7 mouse cellular contexts compared by ENCODE assay signal in the genomic region with DNA sequence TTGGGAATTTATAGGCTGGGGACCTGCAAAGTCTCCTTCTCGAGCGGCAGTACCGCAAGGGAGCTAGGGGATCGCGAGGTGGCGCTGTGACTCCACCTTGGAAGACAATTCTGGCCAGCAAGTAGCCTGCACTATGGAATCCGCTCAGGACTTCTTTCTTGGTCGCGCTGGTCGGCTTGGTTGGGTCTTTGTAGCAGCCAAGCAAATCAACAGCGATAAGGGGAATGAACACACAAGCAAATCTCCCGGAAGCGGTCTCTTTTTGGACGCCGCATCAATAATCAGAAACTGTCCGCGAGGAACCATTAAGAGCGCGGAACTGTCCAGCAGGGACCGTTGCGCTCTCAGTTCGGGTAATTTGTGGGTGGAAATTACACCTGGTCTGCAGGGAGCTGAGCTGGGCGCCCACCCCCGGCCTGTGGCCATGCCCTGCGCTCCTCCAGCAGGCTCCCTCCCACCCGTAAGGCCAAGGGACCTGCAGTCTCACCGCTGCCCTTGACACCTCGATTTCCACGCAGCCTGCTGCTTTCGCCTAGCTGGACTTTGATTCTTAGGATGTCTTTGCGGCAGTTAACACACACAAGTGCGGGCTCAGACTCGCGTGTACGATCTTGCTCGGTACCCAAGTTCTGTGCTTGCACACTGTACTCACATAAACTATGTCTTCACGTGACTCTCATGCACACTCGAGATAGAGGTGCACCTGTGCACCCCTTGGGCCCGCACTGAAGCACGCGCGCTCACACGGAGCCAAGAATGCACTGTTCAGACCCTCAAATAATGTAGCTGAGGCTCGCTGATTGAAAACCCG. TPM values are rescaled to one million over a fixed set of nuclear protein-coding genes. Genes with fewer than 3 reads are reported as not detected.
A peak's percentile ranks its signal among the peaks of the same experiment; 100 is the strongest.
DNase-seq lines count a peak whose midpoint lies in the region; ATAC-seq lines count a peak whose summit lies in the region.

No protein-coding gene starts in this region.

- no peaks in the 10 kb centered on the region for H3K36me3 ChIP-seq in limb, embryonic 12.5 days
- no peaks in the 10 kb centered on the region for H3K36me3 ChIP-seq in midbrain, embryonic 15.5 days (replicated peaks)

- no peaks in the 10 kb centered on the region for H3K9me3 ChIP-seq in limb, embryonic 12.5 days
- no peaks in the 10 kb centered on the region for H3K9me3 ChIP-seq in midbrain, embryonic 15.5 days

- DNase-seq in adrenal gland, adult 8-10 months = peak; percentile 69
- peak; percentile 88 for DNase-seq in embryo, embryonic 9.5 days (ENCODE audit: extremely low spot score)
- DNase-seq in heart, adult 18-20 months = peak; percentile 88 to 94
- peak; percentile 76 to 89 for DNase-seq in kidney, adult 8-10 months
- DNase-seq in spleen, postnatal 10 days (ENCODE audit: low spot score in 2 of 2) = peak; percentile 63 to 87

- peaks cover 40% of the 10 kb centered on the region for H3K4me1 ChIP-seq in limb, embryonic 12.5 days (replicated peaks)
- H3K4me1 ChIP-seq in midbrain, embryonic 15.5 days = peaks cover 25% of the 10 kb centered on the region

- under 1% methylated on average over 45 of the region's 45 CpGs for WGBS in limb, embryonic 12.5 days
- 1% methylated on average over 45 of the region's 45 CpGs for WGBS in midbrain, embryonic 15.5 days

- peak overlapping the region; percentile 84 for H3K4me2 ChIP-seq in limb, embryonic 12.5 days
- peak overlapping the region; percentile 98 for H3K4me2 ChIP-seq in midbrain, embryonic 15.5 days

- H3K27ac ChIP-seq in limb, embryonic 12.5 days = peak overlapping the region; percentile 69
- peak overlapping the region; percentile 67 for H3K27ac ChIP-seq in midbrain, embryonic 15.5 days

- H3K9ac ChIP-seq in limb, embryonic 12.5 days (replicated peaks) = peak overlapping the region; percentile 51
- peak overlapping the region; percentile 47 for H3K9ac ChIP-seq in midbrain, embryonic 15.5 days

- H3K27me3 ChIP-seq in limb, embryonic 12.5 days = peaks cover 53% of the 10 kb centered on the region
- peaks cover 29% of the 10 kb centered on the region for H3K27me3 ChIP-seq in midbrain, embryonic 15.5 days (replicated peaks)

- H3K4me3 ChIP-seq in limb, embryonic 12.5 days (replicated peaks) = peak overlapping the region; percentile 40
- H3K4me3 ChIP-seq in midbrain, embryonic 15.5 days = peak overlapping the region; percentile 48

- peak; percentile 52; the same call in 1 of the 2 replicates for ATAC-seq in limb, embryonic 12.5 days (ENCODE audit: insufficient number of reproducible peaks, insufficient read depth, low FRiP score, low TSS enrichment, low read depth)
- peak; percentile 90 for ATAC-seq in midbrain, embryonic 15.5 days (replicated peaks)

RNA-seq across cellular contexts. Expression of a gene that starts 5.9 kb away (rescaled TPM):
- total RNA-seq in adrenal gland, adult 8-10 months (2022) = 10 to 100 TPM; 14.1 to 32.8 (median 23.1) TPM
- total RNA-seq in heart, adult 18-20 months (2021) = 10 to 100 TPM in 1 of 2 experiments, 1 to 10 TPM in 1; 9.9 to 12.9 TPM
- 93.3 and 95.7 TPM in 2 replicates for polyA plus RNA-seq in limb, embryonic 12.5 days (2016; fragmentation: Nextera tagmentation; extraction: Ambion mirVana)
- polyA plus RNA-seq in midbrain, embryonic 15.5 days (2015; fragmentation: Nextera tagmentation; extraction: Ambion mirVana) = 66.6 and 68.9 TPM in 2 replicates

Comparison
In these comparisons a context has a peak if more than half of its experiments do, and no peak if none do; other contexts are left out.
1. Peak in every context shown above with its lines: DNase-seq, ATAC-seq, H3K4me3 ChIP-seq and H3K27ac ChIP-seq.